Mouse (Mus musculus): ENCODE data around the gene B3gat3.

Gene B3gat3

GRCm38 (mm10) chr19:8936736-8937135 is 16.6 kb downstream of the B3gat3 start:
- H3K9me3 ChIP-seq (ENCODE audit: low read length) = no peaks in the 10 kb centered on the region
- peaks cover 56% of the 10 kb centered on the region for H3K36me3 ChIP-seq (ENCODE audit: insufficient read depth, low read length)
- H3K4me1 ChIP-seq (replicated peaks; ENCODE audit: low read depth, low read length) = peaks cover 46% of the 10 kb centered on the region
- TF ChIP-seq NANOG (IDR thresholded peaks at IDR 0.05; ENCODE audit: borderline replicate concordance, low read length) = no peak
- TF ChIP-seq CTCF (conservative IDR thresholded peaks at IDR 0.05; ENCODE audit: low read length) = no peak
- no peak for TF ChIP-seq POU5F1 (IDR thresholded peaks at IDR 0.05; ENCODE audit: borderline replicate concordance, low read length)
- H3K4me3 ChIP-seq (replicated peaks; ENCODE audit: low read length) = no peak overlapping the region
- no peaks in the 10 kb centered on the region; the same call in 1 of the 2 replicates for H3K27me3 ChIP-seq (ENCODE audit: insufficient read depth, low read length)

GRCm38 (mm10) chr19:8940526-8941133 is 20.5 kb downstream of the B3gat3 start:
- Histone ChIP-seq H3K9me3 (ENCODE audit: low read length) (no peaks in the 10 kb centered on the region), H3K4me3 (replicated peaks; ENCODE audit: low read length) (peak overlapping the region; percentile 97), H3K4me1 (replicated peaks; ENCODE audit: low read depth, low read length) (peaks cover 76% of the 10 kb centered on the region), H3K36me3 (ENCODE audit: insufficient read depth, low read length) (peaks cover 53% of the 10 kb centered on the region), H3K27me3 (ENCODE audit: insufficient read depth, low read length) (no peaks in the 10 kb centered on the region)
- TF ChIP-seq NANOG (IDR thresholded peaks at IDR 0.05; ENCODE audit: borderline replicate concordance, low read length) (peak; percentile 79), POU5F1 (IDR thresholded peaks at IDR 0.05; ENCODE audit: borderline replicate concordance, low read length) (no peak)

- H3K4me1 ChIP-seq (replicated peaks; ENCODE audit: low read depth, low read length) = peaks cover 79% of the 10 kb centered on the region
- TF ChIP-seq NANOG (IDR thresholded peaks at IDR 0.05; ENCODE audit: borderline replicate concordance, low read length) (no peak), CTCF (conservative IDR thresholded peaks at IDR 0.05; ENCODE audit: low read length) (no peak), POU5F1 (IDR thresholded peaks at IDR 0.05; ENCODE audit: borderline replicate concordance, low read length) (no peak)
- H3K4me3 ChIP-seq (replicated peaks; ENCODE audit: low read length) = peak overlapping the region; percentile 97
- peaks cover 56% of the 10 kb centered on the region for H3K36me3 ChIP-seq (ENCODE audit: insufficient read depth, low read length)
- H3K27me3 ChIP-seq (ENCODE audit: insufficient read depth, low read length) = no peaks in the 10 kb centered on the region
- no peaks in the 10 kb centered on the region for H3K9me3 ChIP-seq (ENCODE audit: low read length)
Observed at GRCm38 (mm10) chr19:8941136-8941514, 21.0 kb downstream of the B3gat3 start.

- no peaks in the 10 kb centered on the region for H3K9me3 ChIP-seq (ENCODE audit: low read length)
- no peaks in the 10 kb centered on the region for H3K27me3 ChIP-seq (ENCODE audit: insufficient read depth, low read length)
- no peak for TF ChIP-seq CTCF (conservative IDR thresholded peaks at IDR 0.05; ENCODE audit: low read length)
- TF ChIP-seq POU5F1 (IDR thresholded peaks at IDR 0.05; ENCODE audit: borderline replicate concordance, low read length) = no peak
- TF ChIP-seq NANOG (IDR thresholded peaks at IDR 0.05; ENCODE audit: borderline replicate concordance, low read length) = no peak
- peak within 1 kb of the TSS; percentile 97 for H3K4me3 ChIP-seq (replicated peaks; ENCODE audit: low read length)
- peaks cover 74% of the 10 kb centered on the region for H3K4me1 ChIP-seq (replicated peaks; ENCODE audit: low read depth, low read length)
- peaks cover 57% of the 10 kb centered on the region for H3K36me3 ChIP-seq (ENCODE audit: insufficient read depth, low read length)
Observed at GRCm38 (mm10) chr19:8941515-8942217, 21.5 kb downstream of the B3gat3 start, which contains the start of gene Mta2. Mta2 (plus strand) TSS chr19:8941875.

GRCm38 (mm10) chr19:8942276-8942964 is 22.2 kb downstream of the B3gat3 start:
- no peak for TF ChIP-seq NANOG (IDR thresholded peaks at IDR 0.05; ENCODE audit: borderline replicate concordance, low read length)
- H3K4me1 ChIP-seq (replicated peaks; ENCODE audit: low read depth, low read length) = peaks cover 66% of the 10 kb centered on the region
- peaks cover 59% of the 10 kb centered on the region for H3K36me3 ChIP-seq (ENCODE audit: insufficient read depth, low read length)
- peak overlapping the region; percentile 97 for H3K4me3 ChIP-seq (replicated peaks; ENCODE audit: low read length)
- H3K9me3 ChIP-seq (ENCODE audit: low read length) = no peaks in the 10 kb centered on the region
- H3K27me3 ChIP-seq (ENCODE audit: insufficient read depth, low read length) = no peaks in the 10 kb centered on the region

GRCm38 (mm10) chr19:8943047-8943446 is 22.9 kb downstream of the B3gat3 start:
- no peaks in the 10 kb centered on the region for H3K9me3 ChIP-seq (ENCODE audit: low read length)
- TF ChIP-seq NANOG (IDR thresholded peaks at IDR 0.05; ENCODE audit: borderline replicate concordance, low read length) = no peak
- no peak for TF ChIP-seq POU5F1 (IDR thresholded peaks at IDR 0.05; ENCODE audit: borderline replicate concordance, low read length)
- TF ChIP-seq CTCF (conservative IDR thresholded peaks at IDR 0.05; ENCODE audit: low read length) = no peak
- H3K36me3 ChIP-seq (ENCODE audit: insufficient read depth, low read length) = peaks cover 60% of the 10 kb centered on the region
- peak overlapping the region; percentile 97 for H3K4me3 ChIP-seq (replicated peaks; ENCODE audit: low read length)
- no peaks in the 10 kb centered on the region for H3K27me3 ChIP-seq (ENCODE audit: insufficient read depth, low read length)
- peaks cover 64% of the 10 kb centered on the region for H3K4me1 ChIP-seq (replicated peaks; ENCODE audit: low read depth, low read length)

GRCm38 (mm10) chr19:8944062-8944461 is 23.9 kb downstream of the B3gat3 start:
- H3K4me1 ChIP-seq (replicated peaks; ENCODE audit: low read depth, low read length) = peaks cover 60% of the 10 kb centered on the region
- TF ChIP-seq CTCF (conservative IDR thresholded peaks at IDR 0.05; ENCODE audit: low read length) (no peak), NANOG (IDR thresholded peaks at IDR 0.05; ENCODE audit: borderline replicate concordance, low read length) (no peak), POU5F1 (IDR thresholded peaks at IDR 0.05; ENCODE audit: borderline replicate concordance, low read length) (no peak)
- peaks cover 61% of the 10 kb centered on the region for H3K36me3 ChIP-seq (ENCODE audit: insufficient read depth, low read length)
- peak overlapping the region; percentile 97 for H3K4me3 ChIP-seq (replicated peaks; ENCODE audit: low read length)
- H3K9me3 ChIP-seq (ENCODE audit: low read length) = no peaks in the 10 kb centered on the region
- no peaks in the 10 kb centered on the region for H3K27me3 ChIP-seq (ENCODE audit: insufficient read depth, low read length)

- Histone ChIP-seq H3K27me3 (ENCODE audit: insufficient read depth, low read length) (no peaks in the 10 kb centered on the region), H3K36me3 (ENCODE audit: insufficient read depth, low read length) (peaks cover 66% of the 10 kb centered on the region), H3K4me1 (replicated peaks; ENCODE audit: low read depth, low read length) (peaks cover 54% of the 10 kb centered on the region), H3K4me3 (replicated peaks; ENCODE audit: low read length) (peak overlapping the region; percentile 97), H3K9me3 (ENCODE audit: low read length) (no peaks in the 10 kb centered on the region)
- TF ChIP-seq CTCF (conservative IDR thresholded peaks at IDR 0.05; ENCODE audit: low read length) (no peak), POU5F1 (IDR thresholded peaks at IDR 0.05; ENCODE audit: borderline replicate concordance, low read length) (no peak), NANOG (IDR thresholded peaks at IDR 0.05; ENCODE audit: borderline replicate concordance, low read length) (no peak)
Observed at GRCm38 (mm10) chr19:8944750-8945149, 24.6 kb downstream of the B3gat3 start.
